Mouse (Mus musculus) retina, adult 2 months (tissue): ENCODE data around the gene Dhx9.
"Not testable (repeated sequence)": the region's sequence is repeated elsewhere in the genome, so short reads cannot be mapped to it uniquely, and the experiment has no call there.

ENCODE experiments used
- DNase-seq: peaks from one replicate; pipeline ENCODE4 v3.0.0-alpha.2; 2012; ENCODE audit warnings: low read depth, low spot score

Gene Dhx9

DNA sequence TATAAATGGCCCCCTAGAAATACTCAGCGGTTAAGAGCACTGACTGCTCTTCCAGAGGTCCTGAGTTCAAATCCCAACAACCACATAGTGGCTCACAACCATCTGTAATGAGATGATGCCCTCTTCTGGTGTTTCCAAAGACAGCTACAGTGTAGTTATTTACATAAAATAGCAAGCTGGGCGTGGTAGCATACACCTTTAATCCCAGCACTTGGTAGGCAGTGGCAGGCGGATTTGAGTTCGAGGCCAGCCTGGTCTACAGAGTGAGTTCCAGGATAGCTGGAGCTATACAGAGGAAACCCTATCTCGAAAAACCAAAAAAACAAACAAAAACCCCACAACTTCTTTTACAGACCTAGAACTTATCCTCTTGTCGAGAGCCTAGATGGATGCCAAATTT lies 1.3 kb downstream of the Dhx9 start:
- not testable (repeated sequence) for DNase-seq

DNA sequence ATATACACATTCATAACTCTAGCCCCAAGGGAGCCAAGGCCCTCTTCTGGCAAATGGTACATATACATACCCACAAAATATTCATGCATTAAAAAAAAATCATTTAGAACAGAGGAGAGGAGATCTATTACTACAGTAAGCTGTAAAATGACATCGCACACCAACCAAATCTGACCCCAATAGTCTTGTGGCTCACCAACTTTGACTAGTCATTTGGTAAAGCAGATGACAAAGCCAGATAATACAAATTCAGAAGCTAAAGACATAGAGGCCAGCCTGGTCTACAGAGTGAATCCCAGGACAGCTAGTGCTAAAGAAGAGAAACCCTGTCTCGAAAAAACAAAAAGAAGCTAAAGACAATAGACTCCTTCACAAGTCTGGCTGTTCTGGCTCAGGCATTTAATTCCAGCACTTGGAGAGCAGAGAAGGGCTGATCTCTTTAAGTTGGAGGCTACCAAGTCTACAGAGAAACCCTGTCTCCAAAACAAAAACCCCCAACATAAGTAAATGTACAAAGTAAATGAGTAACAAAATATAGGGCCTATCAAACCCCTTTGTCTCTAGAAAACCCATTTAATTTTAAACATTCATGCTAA lies 2.2 kb downstream of the Dhx9 start:
- DNase-seq, result no peak

DNA sequence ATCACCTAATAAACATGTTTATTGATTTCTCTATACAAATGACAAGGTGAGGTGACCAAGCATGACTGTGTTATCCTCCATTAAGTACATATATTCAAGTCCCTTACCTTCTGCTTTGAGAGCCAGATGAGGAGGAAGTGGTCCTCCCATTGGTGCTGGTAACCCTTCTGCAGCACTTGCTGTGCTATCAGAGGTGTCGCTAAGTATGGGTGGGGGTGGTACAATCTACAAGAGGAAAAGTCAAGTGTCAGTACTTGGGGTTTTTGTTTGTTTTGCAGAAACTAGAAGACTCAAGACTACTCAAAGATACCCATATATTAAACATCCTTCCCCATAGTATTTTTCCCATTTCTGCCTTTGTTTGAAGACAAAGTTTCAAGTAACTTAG lies 6.4 kb downstream of the Dhx9 start:
- no peak for DNase-seq

DNA sequence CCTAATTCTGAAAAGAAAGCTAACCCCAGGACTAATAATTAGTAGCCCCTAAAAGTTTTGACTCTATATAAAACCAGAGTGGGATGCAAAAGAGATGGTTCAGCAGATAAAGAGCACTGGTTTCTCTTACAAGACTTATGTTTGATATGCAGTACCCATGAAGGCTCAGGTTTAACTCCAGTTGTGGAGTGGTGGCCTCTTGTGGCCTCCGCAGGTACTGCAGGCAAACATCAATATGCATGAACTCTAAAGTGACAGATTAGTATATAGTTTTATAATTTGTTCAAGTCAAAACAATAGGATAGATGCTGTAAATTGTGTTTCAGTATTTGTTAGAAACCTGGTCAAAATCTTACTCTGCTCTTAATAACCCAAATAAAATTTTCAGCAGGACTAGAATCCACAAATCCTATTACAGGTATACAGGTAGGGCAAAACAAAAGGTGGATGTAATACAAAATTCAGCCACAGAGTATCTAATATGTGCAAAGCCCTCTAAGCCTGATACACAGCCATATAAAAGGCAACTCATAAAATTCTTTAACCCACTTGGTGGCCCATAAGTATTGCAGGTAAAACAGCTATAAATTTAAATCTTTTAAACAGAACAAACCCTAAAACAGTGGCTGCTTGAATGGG lies 7.0 kb downstream of the Dhx9 start:
- DNase-seq, result no peak

DNA sequence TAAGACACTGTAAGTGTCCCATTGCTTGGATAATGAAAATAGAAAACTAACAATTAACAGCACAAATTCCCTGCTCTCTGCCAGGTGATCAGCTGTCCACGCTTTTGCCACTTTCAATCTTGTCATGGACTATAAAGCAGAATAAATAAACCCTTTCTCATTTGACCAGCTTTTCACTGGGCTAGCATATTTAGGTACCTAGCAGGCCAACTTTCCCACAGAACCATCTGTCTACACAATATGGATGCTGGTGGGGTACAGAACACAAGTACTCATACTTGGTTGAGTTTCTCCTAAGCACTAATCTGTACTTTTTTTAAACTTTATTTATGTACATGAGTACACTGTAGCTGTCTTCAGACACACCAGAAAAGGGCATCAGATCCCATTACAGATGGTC lies 8.2 kb downstream of the Dhx9 start:
- DNase-seq, result no peak

DNA sequence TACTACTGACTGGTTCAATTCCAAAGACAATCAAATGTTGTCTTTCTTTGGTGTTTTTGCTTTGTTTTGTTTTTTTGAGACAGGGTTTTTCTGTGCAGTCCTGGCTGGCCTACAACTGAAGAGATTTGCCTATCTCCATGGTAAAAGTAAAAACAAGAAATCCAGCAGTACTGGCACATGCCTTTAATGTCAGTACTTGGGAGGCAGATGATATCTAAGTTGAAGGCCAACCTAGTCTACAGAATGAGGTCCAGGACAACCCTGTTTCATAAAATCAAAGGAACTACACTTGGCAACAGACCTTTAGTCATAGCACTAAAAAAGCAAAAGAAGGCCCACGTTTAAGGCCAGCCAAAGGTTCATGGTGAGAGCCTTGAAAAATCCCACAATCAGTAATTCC lies 25.7 kb downstream of the Dhx9 start:
- DNase-seq, result no peak

DNA sequence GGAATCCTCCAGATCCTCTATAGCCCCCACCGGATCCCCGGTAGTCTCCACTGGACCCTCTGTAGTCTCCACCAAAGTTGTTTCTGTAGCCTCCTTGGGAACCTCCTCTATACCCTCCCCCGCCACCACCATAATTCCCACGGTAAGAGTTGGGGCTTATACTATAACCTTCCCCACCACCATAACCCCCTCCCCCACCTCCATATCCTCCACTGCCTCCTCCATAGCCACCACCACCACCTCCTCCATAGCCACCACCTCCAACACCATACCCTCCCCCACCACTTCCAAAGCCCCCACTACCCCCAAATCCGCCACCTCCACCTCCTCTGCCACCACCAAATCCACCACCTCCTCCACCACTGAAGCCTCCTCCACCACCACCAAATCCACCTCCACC lies 31.3 kb downstream of the Dhx9 start:
- no peak for DNase-seq

DNA sequence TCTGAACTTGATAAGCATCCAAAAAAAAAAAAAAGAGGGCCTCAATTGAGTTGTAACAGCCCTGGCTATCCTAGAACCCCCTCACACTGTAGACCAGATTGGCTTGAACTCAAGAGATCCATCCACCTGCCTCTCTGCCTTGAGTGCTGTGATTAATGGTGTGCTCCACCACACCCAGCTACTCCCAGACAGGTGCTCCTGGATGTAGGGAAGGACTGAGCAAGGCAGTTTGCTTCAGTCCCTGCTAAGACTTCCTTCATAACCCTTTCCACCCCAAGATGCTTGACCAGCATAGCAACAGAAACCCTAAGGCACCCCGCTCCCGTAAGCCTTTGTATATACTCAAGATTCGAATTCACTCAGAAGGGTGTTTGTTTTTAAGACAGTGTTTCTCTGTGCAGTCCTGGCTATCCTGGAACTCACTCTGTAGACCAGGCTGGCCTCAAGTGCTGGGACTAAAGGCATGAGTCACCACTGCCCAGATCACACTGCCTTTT lies 34.3 kb downstream of the Dhx9 start:
- no peak for DNase-seq

DNA sequence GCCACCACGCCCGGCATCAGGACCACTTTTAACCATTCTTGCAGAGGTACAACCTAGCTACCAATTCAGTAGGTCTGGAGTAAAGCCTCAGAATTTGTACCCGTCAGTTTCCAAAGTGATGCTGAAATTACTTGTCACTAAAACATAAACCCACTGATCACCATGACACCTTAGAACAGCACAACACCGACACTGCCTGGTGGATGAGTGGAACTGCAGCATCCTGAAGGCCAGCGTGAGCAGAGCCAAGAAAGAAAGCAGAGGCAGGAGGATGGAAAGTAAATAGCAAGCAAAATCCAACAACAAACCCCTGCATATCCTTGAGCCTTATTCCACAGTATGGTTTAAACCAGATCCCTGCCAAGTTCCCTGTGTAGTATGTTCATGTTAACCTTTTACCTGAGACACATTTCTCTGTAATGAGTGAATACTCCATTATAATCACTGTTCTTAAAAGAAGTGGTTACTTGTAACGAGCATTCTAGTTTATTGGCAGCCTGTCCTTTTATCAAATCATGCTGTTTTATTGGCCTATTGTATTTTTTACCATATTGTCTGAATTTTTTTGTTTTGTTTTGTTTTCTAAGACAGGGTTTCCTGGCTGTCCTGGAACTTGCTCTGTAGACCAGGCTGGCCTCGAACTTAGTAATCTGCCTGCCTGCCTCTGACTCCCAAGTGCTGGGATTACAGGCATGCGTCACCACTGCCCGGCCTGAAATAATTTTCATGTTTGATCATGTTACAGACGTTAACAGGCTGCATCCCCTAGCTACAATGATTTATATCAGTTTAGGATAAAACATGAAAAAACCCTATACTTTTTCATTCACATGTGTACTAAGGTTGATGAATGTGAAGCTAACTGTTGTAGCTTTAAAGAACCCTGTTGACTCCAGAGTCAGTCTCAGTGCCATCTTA lies 36.0 kb downstream of the Dhx9 start:
- peak; percentile 18 for DNase-seq

DNA sequence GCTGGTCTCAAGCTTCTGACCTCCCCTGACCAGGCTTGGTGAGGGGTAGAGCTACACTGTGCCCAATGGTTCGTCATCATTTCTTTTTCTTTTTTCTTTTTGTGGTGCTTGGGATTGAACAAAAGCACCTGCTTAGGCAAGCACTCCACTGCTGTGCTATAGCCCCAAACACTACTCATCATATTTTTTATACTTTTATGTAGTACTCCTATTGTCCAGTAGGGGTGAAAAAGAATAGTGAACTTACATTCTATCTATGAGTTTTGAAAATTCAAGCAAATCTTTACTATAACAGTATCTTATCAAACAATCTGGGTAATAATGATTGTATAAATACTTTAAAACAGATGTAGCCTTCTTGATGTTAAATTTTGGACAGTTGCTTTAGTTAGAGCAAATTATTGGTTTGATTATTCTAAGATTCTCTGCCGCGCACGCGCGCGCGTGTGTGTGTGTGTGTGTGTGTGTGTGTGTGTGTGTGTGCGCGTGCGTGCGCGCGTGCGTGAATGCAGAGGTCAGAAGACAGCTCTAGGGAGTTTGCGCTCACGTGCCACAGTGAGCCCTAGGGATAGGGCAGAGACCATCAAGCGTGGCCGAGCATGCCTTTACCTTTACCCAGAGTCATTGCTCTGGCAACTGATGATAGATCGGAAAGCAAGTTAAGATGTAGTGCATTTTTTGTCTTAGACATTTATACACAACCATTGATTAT lies 41.2 kb downstream of the Dhx9 start:
- no peak for DNase-seq

DNA sequence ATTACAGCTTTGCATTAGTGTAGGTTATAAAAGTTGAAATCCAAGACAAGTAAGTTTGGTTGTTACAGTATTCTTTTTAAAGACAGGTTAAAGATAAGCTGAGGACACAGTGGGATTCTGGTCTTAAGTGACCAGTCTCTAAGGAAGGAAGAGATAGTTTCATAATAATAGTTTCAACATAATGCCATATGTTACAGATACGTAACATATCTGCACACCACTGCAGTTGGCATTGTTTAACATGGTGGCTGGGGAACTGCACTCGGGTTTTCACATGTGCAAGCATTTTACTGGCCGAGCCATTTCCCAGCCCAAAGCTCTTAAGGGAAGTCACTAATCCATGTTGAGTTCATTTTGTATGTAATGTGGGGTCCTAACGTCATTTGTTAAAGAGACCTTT lies 43.8 kb downstream of the Dhx9 start:
- DNase-seq, result no peak

DNA sequence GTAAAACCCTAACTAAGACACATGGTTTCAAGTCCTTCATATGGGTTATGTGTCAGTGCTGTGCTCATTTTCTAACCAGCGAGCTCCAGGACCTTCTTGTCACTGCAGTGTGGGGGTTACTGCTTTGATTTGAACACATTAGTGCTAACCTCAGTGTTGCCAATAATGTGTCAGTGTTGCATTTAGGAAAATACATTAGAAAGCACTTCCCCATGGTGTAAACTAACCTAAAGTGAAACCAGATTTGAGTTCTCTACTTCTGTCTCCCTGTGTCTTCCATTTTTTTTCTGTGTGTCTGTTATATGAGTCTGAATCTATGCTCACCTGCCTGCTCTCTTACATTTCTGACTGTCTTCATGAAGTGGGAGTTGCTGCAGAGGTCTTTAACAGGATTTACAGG lies 44.4 kb downstream of the Dhx9 start:
- no peak for DNase-seq

DNA sequence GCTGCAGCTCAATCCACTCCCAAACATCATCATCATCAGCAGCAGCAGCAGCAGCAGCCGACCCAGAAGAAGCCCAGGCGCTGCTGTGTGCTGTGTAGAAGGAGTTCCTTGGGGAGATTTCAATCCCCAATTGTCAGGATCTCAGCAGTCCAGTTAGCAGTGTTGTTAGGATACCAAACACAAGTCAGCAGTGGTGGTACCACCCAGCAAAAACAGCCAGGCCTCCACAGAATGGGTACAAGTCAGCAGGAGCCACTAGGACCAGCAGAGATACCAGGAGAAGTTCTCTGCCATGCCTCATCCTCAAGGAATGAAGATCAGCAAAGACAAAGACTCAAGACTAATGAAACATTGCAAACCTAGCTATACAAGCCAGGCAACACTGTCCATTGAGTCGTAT lies 45.8 kb downstream of the Dhx9 start:
- no peak for DNase-seq

DNA sequence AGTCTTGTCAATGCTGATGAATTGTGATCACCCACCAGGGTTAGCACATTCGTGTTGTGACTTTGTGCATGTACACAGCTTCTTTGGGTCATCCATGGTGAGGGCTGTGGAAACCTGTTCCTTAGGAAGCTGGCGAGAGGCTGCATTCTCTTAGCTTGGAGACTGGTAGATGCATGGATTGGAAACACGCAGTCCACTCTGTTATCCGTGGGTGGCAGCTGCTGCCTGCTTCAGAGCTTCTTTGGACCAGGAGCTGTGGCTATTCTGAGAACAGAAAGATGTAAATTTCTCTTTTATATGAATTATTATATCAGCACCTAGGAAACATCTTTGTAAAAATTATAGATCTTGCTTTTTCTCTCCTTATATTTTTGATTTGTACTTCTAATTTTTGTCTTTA lies 46.7 kb downstream of the Dhx9 start:
- DNase-seq, result no peak

DNA sequence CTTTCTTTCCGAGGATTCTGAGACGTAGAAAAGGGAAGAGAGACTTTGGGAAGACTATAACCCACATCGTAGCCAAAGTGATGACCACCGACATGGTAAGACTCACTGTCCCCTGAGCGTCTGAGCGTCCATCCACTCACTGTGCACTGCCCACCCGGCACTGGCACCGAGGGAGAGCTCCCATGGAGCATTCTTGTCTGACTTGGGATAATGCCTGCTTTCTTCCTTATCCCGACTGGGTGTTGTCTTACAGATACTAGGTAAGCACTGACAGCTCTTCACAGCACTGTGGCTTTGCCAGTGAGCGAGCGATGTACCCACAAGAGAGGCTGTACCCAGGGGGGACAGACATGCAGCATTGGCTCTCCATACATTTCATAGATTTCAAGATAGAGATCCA lies 49.9 kb downstream of the Dhx9 start:
- DNase-seq, result no peak

DNA sequence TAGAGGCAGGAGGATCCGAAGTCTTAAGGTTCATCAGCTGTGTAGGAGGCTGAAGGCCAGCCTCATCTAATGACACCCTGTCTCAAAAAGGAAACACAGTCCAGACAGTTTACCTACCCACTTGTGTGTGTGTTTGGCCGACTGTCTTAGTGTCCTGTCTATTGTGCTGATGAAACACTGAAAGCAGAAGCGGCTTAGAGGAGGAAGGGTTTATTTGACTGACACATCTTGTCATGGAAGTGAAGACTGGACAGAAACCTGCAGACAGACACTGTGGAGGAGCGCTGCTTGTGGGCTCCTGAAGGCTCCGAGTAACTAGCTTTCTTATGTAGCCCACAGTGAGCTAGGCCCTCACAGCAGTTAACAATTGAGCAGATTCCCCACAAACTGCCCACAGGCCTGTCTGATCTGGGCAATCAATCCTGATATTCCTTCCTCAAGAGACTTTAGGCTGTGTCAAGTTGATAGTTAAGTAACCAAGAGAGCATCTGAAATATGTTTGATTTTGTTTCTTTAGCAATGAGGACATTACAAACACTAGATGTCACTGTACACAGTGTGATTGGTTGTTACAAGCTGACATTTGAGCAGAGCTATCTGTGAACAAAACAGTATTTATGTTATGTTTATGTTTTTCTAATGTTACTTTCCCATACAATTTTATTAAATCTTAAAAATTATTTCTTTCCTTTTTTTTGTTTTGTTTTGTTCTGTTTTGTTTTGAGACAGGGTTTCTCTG lies 53.4 kb downstream of the Dhx9 start:
- DNase-seq, result no peak

DNA sequence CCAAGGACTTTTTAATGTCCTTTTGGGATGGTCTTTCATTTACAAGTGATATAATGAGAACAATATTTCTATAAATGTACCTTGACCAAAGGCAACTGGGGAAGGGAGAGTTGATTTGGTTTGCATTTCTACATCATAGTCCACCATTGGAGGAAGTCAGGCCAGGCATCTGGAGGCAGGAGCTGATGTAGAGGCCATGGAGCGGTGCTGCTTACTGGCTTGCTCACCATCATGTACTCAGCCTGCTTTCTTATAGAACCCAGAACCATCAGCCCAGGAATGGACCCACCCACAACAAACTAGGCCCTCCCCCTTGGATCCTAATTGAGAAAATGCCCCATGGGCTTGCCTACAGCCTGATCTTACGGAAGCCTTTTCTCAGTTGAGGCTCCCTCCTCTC lies 55.1 kb downstream of the Dhx9 start:
- no peak for DNase-seq

DNA sequence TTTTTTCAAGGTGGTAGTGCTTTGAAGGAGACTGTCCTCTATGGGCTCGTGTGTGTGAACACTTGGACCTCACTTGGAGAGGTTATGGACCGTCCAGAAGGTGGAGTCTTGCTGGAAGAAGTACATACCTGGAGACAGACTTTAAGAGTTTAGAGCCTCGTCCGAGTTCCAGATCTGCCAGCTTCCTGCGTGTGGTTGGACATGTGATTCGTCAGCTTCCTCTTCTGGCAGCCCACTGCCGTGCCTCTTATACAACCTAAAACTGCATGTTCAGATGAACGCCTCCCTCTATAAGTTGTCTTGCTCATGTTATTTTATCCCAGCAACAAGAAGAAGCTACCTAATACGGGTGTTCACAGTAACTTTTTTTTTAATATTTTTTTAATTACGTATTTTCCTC lies 55.8 kb downstream of the Dhx9 start:
- no peak for DNase-seq

DNA sequence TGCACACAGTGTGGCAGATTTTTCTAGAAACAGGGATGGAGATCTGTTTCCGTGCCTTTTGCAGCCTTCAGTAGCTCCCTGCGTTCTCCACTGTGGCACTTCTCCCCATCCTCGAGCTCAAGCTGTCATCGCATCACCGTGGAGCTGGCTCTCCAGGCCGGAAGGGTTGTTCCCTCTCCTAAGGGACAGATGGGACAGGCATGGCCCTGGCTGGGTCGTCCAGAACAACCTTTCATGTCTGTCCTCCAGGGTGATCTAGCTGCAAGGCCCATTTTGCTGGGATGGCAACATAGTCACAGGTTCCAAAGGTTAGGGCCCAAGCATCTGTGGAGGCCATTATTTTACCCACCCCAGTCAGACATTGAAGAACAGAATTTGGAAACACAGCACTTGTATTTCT lies 56.3 kb downstream of the Dhx9 start:
- DNase-seq, result no peak

DNA sequence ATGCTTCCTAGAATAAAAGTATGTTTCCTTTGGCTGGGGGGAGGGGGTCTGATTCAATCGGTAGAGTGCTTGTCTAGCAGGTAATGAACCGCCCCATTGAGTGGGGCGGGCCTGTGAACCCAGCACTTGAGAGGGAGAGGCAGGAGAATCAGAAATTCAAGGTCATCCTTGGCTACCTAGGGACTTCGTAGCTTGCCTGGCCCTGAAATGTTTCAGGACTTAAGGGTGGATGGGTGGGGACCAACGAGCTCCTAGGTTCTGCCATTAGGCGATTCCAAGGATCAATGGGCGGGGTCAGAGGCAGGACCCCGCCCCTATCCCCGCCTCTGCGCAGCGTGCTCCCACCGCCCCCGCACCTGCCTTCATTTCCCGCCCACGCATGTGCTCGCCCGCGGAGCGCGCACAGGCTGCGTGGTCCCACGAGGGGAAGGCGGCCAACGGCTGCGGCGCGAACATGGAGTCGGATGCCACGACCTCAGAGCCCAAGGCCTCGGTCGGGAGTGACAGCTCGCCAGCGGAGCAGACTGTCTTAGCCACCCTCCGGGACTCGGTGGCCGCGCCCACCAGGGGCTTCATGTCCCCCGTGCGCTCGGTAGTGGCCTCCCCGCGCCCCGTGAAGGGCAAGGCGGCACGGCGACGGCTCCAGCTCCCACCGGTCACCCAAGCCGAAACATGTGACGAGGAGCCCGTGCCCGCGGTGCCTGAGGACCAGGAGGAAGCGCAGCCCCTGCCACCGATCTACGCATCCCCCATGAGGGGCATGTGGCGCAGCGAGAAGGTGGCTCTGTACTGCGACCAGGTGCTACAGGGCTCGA lies 62.5 kb downstream of the Dhx9 start, which contains the start of gene Shcbp1l:
Gene Shcbp1l, plus strand, starts transcription at position 393 of the 815 bp plus-strand sequence.
- no peak for DNase-seq
